Mouse (Mus musculus) lung, adult 2 months (tissue): ENCODE data around the gene 4931406P16Rik.

Source experiments
- CTCF ChIP-seq: fragments of 200-500 bp; IDR thresholded peaks from 2 replicates; pipeline ENCODE4 v1.5.1; 2011; ENCODE audit warnings: mild to moderate bottlenecking, low read length, control low read depth; ENCODE audit not compliant: insufficient read depth
- POLR2A ChIP-seq: fragments of 200-500 bp; IDR thresholded peaks from 2 replicates; pipeline ENCODE4 v1.6.1; 2011; ENCODE audit warnings: low read depth, mild to moderate bottlenecking, control low read depth, low read length, borderline replicate concordance; ENCODE audit errors: extremely low read depth

DNA sequence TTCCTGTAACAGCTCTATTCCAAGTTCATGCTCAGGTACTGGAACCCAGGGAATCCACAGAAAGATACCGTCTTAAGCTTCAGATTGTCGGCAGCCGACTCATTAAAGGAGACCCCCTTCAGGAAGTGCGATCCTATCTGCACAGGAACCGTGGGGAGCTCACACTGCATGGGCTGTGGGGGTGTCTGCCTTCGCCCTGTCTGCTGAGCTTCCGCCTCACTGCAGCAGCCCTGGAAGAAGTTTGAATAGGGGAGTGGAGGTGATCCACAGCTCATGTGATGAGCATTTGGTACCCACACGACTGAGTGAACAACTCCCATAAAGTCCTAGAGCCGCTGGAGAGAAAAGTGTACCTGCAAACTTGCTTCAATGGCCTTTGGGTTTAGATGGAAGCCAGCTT, 56.1 kb downstream of the 4931406P16Rik start:
- TF ChIP-seq CTCF: no peak
- no peak for TF ChIP-seq POLR2A
